In the genomic region with DNA sequence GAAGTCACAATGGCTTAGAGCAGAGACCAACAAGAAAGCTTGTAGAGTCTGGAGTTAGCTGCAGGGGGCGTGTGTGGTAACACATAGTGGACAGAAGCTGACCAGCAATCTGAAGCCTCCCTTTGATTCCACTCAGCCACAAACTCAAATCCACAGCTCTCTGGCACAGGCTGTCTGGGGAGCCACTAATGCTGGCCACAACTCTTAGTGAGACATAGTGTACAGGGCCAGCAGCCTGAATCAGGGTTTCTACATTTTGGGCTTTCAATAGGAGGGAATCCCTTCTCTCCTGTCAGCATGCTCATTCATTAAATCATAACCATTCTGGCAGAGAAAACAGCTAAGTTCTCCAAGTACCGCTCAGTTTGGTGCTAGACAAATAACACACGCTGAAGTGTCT, we compare ENCODE assay signal across 29 mouse cellular contexts. TPM values are rescaled to one million over a fixed set of nuclear protein-coding genes. Genes with fewer than 3 reads are reported as not detected.
DNase-seq lines count a peak whose midpoint lies in the region; ATAC-seq and TF ChIP-seq lines count a peak whose summit lies in the region.
"Had no signal": no experiment of that assay in that cellular context is flagged by ENCODE, and none has a peak within 500 bp of the region (broad histone marks: within the 10 kb centered on the region; RNA-seq: fewer than 3 reads in every experiment).

No protein-coding gene starts in this region.

- H3K9ac ChIP-seq in heart, adult 2 months (ENCODE audit: low read depth, low read length): no peak overlapping the region
- no peak overlapping the region for H3K9ac ChIP-seq in lung, embryonic 14.5 days
- H3K9ac ChIP-seq in hindbrain, embryonic 13.5 days: no peak overlapping the region
- H3K9ac ChIP-seq: forebrain, embryonic 12.5 days; forebrain, postnatal 0 days; liver, embryonic 14.5 days had no signal

- no peak for TF ChIP-seq EP300 in heart, adult 2 months (IDR thresholded peaks at IDR 0.05; ENCODE audit: insufficient read depth, low read depth, low read length)

- H3K79me2 ChIP-seq in heart, adult 2 months (replicated peaks; ENCODE audit: control insufficient read depth, insufficient read depth, low read length): no peaks in the 10 kb centered on the region

- H3K4me3 ChIP-seq in heart, adult 2 months: no peak overlapping the region
- H3K4me3 ChIP-seq in heart, embryonic 10.5 days: no peak overlapping the region
- no peak overlapping the region for H3K4me3 ChIP-seq in lung, embryonic 14.5 days (ENCODE audit: low read depth, low read length)
- H3K4me3 ChIP-seq in hindbrain, embryonic 13.5 days: no peak overlapping the region
- H3K4me3 ChIP-seq: forebrain, embryonic 12.5 days; hindbrain, embryonic 10.5 days had no signal

- intact Hi-C loops in heart, adult 2 months (cut with DNase I): no loop called here

- no peak for DNase-seq in heart, adult 2 months
- DNase-seq in heart, embryonic 10.5 days (ENCODE audit: low spot score): no peak
- peak; percentile 50 for DNase-seq in lung, embryonic 14.5 days
- DNase-seq in lung, adult 18-20 months: no peak
- peak; percentile 88 for DNase-seq in adipocyte (ENCODE audit: low spot score)
- peak; percentile 37 for DNase-seq in lung, postnatal 14 days
- DNase-seq: adrenal gland, adult 8-10 months; cerebellum, adult 11 months; cerebellum, adult 9-10 months; embryo, embryonic 11 days; forebrain, postnatal 0 days; gastrocnemius, postnatal 25 days; heart, adult 18-20 months; heart, postnatal 14 days; kidney, adult 9 months; kidney, postnatal 14 days; liver; midbrain, embryonic 14.5 days; thymus, postnatal 4 days had no signal

- no peaks in the 10 kb centered on the region for H3K36me3 ChIP-seq in heart, adult 2 months (ENCODE audit: control insufficient read depth, insufficient read depth, low read length)
- H3K36me3 ChIP-seq in heart, embryonic 10.5 days: no peaks in the 10 kb centered on the region
- H3K36me3 ChIP-seq in lung, embryonic 14.5 days (ENCODE audit: insufficient read depth): no peaks in the 10 kb centered on the region
- no peaks in the 10 kb centered on the region for H3K36me3 ChIP-seq in hindbrain, embryonic 13.5 days
- H3K36me3 ChIP-seq: forebrain, embryonic 12.5 days; hindbrain, embryonic 10.5 days had no signal

- H3K27me3 ChIP-seq in heart, adult 2 months (ENCODE audit: control insufficient read depth, insufficient read depth, low read length): no peaks in the 10 kb centered on the region
- no peaks in the 10 kb centered on the region for H3K27me3 ChIP-seq in heart, embryonic 10.5 days (ENCODE audit: insufficient read depth, poor library complexity, severe bottlenecking)
- no peaks in the 10 kb centered on the region for H3K27me3 ChIP-seq in lung, embryonic 14.5 days (ENCODE audit: insufficient read depth, low read length)
- H3K27me3 ChIP-seq in hindbrain, embryonic 13.5 days: no peaks in the 10 kb centered on the region
- H3K27me3 ChIP-seq: forebrain, embryonic 12.5 days had no signal

- WGBS in heart, adult 2 months: 76% methylated on average over 3 of the region's 3 CpGs
- 84% methylated on average over 3 of the region's 3 CpGs for WGBS in heart, embryonic 10.5 days
- 63% methylated on average over 3 of the region's 3 CpGs for WGBS in lung, embryonic 14.5 days
- 90% methylated on average over 3 of the region's 3 CpGs for WGBS in hindbrain, embryonic 13.5 days

- H3K4me2 ChIP-seq in lung, embryonic 14.5 days: no peak overlapping the region
- no peak overlapping the region for H3K4me2 ChIP-seq in hindbrain, embryonic 13.5 days
- H3K4me2 ChIP-seq: forebrain, embryonic 12.5 days had no signal

- TF ChIP-seq POLR2A in heart, adult 2 months (IDR thresholded peaks at IDR 0.05; ENCODE audit: insufficient read depth, low read depth, low read length): no peak

- peak; percentile 37 for TF ChIP-seq CTCF in heart, adult 2 months (IDR thresholded peaks at IDR 0.05)
- peak; percentile 27; the same call in 1 of the 2 replicates for TF ChIP-seq CTCF in lung, embryonic 14.5 days (IDR thresholded peaks at IDR 0.05; ENCODE audit: low read depth)

- H3K4me1 ChIP-seq in heart, adult 2 months (ENCODE audit: control insufficient read depth, insufficient read depth, low read length): peaks cover 3% of the 10 kb centered on the region
- H3K4me1 ChIP-seq in heart, embryonic 10.5 days: peaks cover 41% of the 10 kb centered on the region
- peaks cover 10% of the 10 kb centered on the region for H3K4me1 ChIP-seq in lung, embryonic 14.5 days (ENCODE audit: insufficient read depth)
- H3K4me1 ChIP-seq in hindbrain, embryonic 13.5 days (replicated peaks): peaks cover 7% of the 10 kb centered on the region

- no peak overlapping the region for H3K27ac ChIP-seq in heart, adult 2 months
- no peak overlapping the region for H3K27ac ChIP-seq in heart, embryonic 10.5 days
- no peak overlapping the region for H3K27ac ChIP-seq in lung, embryonic 14.5 days (ENCODE audit: low read depth)
- no peak overlapping the region for H3K27ac ChIP-seq in hindbrain, embryonic 13.5 days
- H3K27ac ChIP-seq: forebrain, embryonic 12.5 days; hindbrain, embryonic 10.5 days; liver, embryonic 14.5 days; macrophage had no signal

- no peaks in the 10 kb centered on the region for H3K9me3 ChIP-seq in heart, embryonic 10.5 days
- no peaks in the 10 kb centered on the region for H3K9me3 ChIP-seq in lung, embryonic 14.5 days (ENCODE audit: low read depth, low read length)
- H3K9me3 ChIP-seq in hindbrain, embryonic 13.5 days: no peaks in the 10 kb centered on the region
- H3K9me3 ChIP-seq: forebrain, embryonic 12.5 days; hindbrain, embryonic 10.5 days had no signal

- ATAC-seq in lung, embryonic 14.5 days (ENCODE audit: insufficient read depth): no peak
- ATAC-seq in hindbrain, embryonic 13.5 days (ENCODE audit: low FRiP score): no peak
- ATAC-seq in erythroblast, adult 5-6 weeks (replicated peaks; ENCODE audit: low FRiP score, poor library complexity, severe bottlenecking): no peak
- ATAC-seq: activated CD4-positive, CD25-positive, alpha-beta regulatory T cell, adult 4 months; CD4-positive, CD25-positive, alpha-beta regulatory T cell, adult 4 months; forebrain, postnatal 0 days; hindbrain, embryonic 16.5 days had no signal

RNA-seq across cellular contexts. Expression of a gene that starts 32.5 kb away (rescaled TPM):
- 1 to 10 TPM; 3.6 TPM for total RNA-seq in heart, adult 2 months (2021)
- 1.8 and 2.9 TPM in 2 replicates for polyA plus RNA-seq in heart, adult 2 months (2012; rRNA removed)
- 1.2 and 1.6 TPM in 2 replicates for polyA plus RNA-seq in heart, embryonic 10.5 days (2016; fragmentation: Nextera tagmentation; extraction: Ambion mirVana)
- polyA plus RNA-seq in lung, embryonic 14.5 days (2014; fragmentation: Nextera tagmentation; extraction: Ambion mirVana): 23.3 and 24.2 TPM in 2 replicates
- polyA plus RNA-seq in hindbrain, embryonic 13.5 days (2015; fragmentation: Nextera tagmentation; extraction: Ambion mirVana): 9.5 and 12.2 TPM in 2 replicates
- 5.2 TPM in 1 of 2 replicates, not detected in the other for total RNA-seq in erythroblast, adult 5-6 weeks (2015; ENCODE audit: low replicate concordance)
- 0.34 TPM in 1 of 2 replicates, not detected in the other for total RNA-seq in erythroblast, adult 5-6 weeks (2017; ENCODE audit: low replicate concordance)
- total RNA-seq: monocyte, adult 5-6 weeks had no signal
- polyA plus RNA-seq: activated CD4-positive, CD25-positive, alpha-beta regulatory T cell, adult 4 months; CD4-positive, CD25-positive, alpha-beta regulatory T cell, adult 4 months; macrophage had no signal

Comparison
In these comparisons a context has a peak if more than half of its experiments do, and no peak if none do; other contexts are left out.
1. DNase-seq: peak in lung, embryonic 14.5 days (single experiment), adipocyte (single experiment) and lung, postnatal 14 days (single experiment); none in heart, adult 2 months (0 of 2), heart, embryonic 10.5 days (single experiment) and lung, adult 18-20 months (0 of 2).